Mouse (Mus musculus) thymus, postnatal 25 days (tissue): Measurements from ENCODE around the gene Fkbp1a.

ENCODE experiments used
- DNase-seq: peaks from one replicate; pipeline ENCODE4 v3.0.0; 2022

Gene Fkbp1a

DNA sequence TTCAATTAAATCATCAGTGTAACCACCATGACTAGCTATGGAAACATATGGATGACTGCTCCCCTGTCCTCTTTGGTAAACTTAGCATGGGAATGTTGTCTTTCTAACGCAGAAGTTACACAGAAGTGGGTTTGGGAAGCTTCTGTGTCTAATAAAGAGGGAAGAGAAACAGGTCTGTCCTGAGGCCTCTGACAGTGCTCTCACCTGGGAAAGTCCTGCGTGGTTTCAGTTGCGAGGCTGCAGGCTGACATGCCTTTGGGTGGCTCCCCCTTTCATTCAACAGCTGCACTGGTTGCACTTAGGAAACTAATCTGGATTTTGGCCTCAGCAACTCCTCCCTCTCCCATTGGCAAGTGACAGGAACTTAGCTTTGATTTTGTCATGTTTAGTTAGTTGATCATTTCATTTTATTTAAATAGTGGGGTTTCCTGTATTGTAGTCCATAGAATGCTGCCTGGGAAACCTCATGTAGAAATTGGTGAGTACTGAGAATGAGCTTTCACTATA is 7.4 kb downstream of the Fkbp1a start:
- DNase-seq, result no peak

- no peak for DNase-seq
Observed at GRCm38 (mm10) chr2:151562930-151563921, 20.9 kb downstream of the Fkbp1a start.

- no peak for DNase-seq
Observed at GRCm38 (mm10) chr2:151564006-151564405, 21.7 kb downstream of the Fkbp1a start.

DNA sequence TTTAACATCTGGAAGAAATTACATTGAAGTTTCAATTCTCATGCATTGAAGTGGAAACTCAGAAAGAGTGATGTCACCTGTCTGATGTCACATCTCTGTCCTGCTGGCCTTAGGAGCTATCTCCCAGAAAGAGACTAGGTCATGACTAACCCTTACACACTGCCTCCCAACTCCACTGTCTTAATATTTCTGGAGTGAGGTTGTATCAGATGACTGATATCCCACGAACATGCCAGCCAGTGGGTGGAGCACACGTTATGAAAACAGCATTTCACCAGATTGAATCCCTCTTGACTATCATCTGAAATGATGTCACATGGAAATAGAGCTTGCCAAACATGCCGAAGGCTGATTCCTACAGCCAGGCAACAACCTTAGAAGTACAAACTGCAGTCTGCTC is 22.7 kb downstream of the Fkbp1a start:
- DNase-seq, result no peak

GRCm38 (mm10) chr2:151566856-151567255 is 24.6 kb downstream of the Fkbp1a start:
- DNase-seq, result no peak

GRCm38 (mm10) chr2:151569452-151569851 is 27.2 kb downstream of the Fkbp1a start:
- DNase-seq, result no peak

DNA sequence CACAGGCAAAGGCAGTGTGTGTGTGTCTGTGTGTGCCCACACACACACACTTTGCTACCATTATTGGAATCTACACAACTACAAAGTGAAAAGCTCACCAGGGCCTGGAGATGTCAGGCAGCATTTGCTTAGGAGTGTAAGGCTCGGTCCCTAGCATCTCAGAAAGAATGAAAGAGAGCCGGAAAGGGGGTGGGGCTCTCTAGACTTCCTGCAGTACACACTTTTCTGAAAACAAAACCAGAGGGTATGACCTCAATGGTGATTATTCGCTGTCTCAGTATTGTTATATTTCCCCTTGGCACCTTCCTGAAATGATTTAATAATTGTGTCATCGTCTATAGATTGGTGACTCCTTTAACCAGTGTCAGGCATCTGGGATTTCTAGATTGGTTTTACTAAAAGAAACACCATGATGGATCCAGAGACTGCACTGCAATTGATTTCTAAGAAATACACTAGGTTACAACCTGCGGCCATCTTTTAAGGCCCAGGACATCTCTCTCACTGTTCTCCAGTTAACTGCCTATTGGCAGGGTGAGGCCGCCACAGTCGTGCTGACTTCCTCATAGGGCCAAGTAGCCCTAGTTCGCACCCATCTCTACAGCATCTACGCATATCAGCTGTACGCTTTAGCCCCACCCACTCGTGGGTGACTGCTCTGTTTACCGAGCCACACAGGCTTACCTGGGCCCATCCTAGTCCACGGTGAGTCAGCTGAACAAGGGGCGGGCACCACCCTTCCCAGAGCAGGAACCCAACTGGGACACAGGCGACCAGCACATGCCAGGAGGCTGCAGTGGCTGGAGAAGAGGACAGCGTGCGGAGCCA is 29.8 kb downstream of the Fkbp1a start, which contains the start of gene Sdcbp2:
Gene Sdcbp2, plus strand, starts transcription at position 750 of the 828 bp plus-strand sequence.
- no peak for DNase-seq

DNA sequence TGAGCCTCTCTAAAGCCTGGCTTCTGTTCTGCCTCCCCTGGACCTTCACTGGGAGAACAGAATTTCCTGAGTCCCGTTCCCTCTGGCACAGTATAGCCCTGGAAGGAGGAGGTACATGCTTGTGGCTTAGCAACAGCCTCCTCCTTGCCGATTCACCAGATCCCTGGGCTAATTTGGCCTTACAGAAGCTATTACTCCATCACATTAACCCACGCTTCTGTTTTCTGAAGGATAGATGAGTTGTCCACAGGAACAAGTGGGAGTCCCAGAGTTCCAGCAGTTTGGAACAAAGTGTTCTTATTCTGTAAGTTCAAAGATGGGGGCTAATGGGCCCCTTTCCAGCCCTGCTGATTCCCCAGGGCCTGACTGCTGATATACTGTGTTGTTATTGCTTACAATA is 31.4 kb downstream of the Fkbp1a start:
- no peak for DNase-seq

- DNase-seq, result no peak
Observed at GRCm38 (mm10) chr2:151574607-151575006, 32.3 kb downstream of the Fkbp1a start.

DNA sequence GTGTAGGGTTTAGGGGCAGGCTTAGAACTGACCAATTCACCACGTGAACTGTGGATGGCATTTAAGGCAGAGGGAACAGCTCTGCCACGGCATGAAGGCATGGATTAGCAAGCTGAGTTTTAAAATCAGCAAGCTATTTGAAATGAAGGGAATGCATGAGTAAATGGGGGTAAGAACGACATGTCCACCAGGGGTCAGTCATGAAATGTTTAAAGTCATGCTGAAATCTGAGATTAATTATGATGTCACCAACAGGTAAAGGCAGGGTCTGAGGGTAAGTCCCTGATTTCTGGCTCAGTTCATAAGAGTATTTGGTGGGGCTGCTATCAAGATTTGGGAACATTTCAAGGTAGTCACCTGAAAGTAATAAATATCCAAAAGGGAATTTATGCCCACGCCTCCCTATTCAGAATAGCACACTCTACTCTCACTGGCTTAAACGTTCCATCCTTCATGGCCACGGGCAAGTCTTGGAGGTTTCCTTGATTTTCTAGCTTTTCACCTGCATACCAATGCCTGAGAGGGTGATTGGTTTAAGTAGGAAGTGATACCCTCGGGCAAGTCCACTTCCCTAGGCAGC is 32.9 kb downstream of the Fkbp1a start:
- no peak for DNase-seq

DNA sequence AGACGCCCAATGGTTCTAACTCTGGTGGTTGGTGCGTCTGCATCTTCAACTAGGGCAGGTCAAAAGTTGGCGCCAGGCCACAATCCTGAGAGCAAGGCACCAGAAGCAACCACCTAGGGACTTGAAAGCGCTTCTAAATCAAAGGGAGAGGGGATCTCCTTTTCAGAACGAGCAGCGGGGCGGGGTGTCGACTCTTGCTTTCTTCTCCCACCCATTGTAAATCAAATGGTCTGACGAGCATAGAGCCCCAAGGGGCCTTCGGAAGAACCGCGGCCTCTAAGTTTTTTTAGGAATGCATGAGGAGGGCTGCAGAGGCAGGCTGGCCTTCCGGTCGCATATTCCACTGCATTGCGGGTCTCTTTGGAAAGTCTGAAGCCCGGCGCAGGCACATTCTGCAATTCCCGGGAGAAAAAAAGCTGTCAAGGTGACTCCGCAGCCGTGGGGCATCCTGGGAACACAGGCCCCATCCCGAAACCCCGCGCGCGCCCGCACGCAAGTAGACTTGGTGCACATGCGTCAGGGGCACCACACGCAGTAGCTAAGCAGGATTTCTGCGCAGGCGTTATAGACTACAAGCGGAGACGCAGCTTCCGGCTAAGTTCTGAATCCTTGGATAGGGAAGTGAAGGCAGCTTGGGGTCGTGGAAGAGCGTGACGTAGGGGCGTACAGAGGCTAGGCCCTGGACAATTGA is 33.6 kb downstream of the Fkbp1a start:
- DNase-seq, result peak; percentile 66

DNA sequence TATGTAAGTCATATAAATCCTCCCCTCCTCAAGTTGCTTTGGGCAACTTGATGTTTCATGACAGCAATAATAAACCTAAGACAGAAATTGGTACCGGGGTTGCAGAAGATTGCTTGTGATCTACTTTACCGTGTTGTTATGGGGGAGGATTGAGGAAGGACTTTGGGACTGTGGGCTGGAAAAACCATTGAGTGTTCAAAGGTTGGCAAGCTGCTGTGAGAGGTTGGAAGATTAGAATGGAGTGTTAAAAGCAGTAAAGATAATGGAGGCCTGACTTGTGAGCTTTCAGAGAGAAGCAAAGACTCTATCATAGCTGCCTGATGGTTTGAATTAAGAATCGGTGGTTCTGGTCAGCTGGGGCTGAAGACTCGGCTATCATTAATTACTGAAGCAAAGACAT is 36.9 kb downstream of the Fkbp1a start:
- DNase-seq, result no peak

- DNase-seq, result no peak
Observed at GRCm38 (mm10) chr2:151580945-151581344, 38.7 kb downstream of the Fkbp1a start.

- peak; percentile 17 for DNase-seq
Observed at GRCm38 (mm10) chr2:151585934-151586333, 43.7 kb downstream of the Fkbp1a start.

DNA sequence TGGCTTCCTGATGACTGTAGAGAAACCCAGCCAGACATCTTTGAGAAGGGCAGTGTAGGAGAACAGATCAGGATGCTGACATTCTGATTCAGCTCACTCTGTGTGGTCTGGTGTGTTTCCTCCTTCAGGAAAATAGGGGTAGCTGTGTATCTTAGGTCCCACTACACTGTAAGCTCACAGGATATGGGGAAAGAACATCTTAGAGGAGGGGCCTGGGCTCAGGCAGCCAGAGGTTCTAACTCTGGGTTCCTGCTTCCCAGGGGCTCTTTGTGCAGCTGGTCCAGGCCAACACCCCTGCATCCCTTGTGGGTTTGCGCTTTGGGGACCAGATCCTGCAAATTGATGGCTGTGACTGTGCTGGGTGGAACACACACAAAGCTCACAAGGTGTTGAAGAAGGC is 44.5 kb downstream of the Fkbp1a start:
- DNase-seq, result no peak

DNA sequence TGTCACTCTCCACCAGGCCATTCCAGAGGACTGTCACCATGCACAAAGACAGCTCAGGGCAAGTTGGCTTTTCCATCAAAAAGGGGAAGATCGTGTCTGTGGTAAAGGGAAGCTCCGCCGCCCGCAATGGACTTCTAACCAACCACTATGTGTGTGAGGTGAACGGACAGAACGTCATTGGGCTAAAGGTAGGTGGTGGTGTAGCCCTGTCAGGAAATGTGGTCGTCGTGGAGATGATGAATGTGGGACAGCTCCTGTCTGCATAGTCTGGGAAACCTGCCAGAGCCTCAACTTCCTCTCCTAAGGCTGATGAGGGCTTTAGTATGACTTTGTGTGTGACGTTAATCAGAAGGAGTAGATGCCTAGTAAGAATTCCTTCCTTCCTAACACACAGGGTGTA is 45.0 kb downstream of the Fkbp1a start:
- DNase-seq, result no peak

- DNase-seq, result no peak
Observed at GRCm38 (mm10) chr2:151598068-151598467, 55.8 kb downstream of the Fkbp1a start.

- no peak for DNase-seq
Observed at GRCm38 (mm10) chr2:151602106-151602505, 59.8 kb downstream of the Fkbp1a start.

DNA sequence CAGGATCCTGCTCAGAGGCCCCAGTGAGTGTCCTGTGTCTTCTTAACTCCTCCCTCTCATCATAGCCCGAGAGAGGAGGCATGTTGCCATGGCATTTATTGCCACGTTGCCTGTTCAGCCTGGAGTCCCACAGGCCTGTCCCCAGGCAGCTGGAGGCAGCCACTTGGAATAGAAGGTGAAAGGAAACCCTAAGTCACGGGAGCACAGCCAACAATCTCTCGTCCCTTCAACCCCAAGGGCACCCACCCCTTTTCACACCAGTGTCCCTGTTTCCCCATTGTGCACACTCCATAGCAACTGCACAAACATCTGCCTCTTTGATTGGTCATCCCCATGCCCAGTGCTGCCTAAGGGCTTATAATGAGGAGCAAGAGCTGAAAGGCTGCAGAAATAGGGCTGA is 61.3 kb downstream of the Fkbp1a start:
- no peak for DNase-seq

- DNase-seq, result no peak
Observed at GRCm38 (mm10) chr2:151605437-151605987, 63.2 kb downstream of the Fkbp1a start.

GRCm38 (mm10) chr2:151608435-151608834 is 66.2 kb downstream of the Fkbp1a start:
- DNase-seq, result no peak

GRCm38 (mm10) chr2:151609974-151610373 is 67.7 kb downstream of the Fkbp1a start:
- no peak for DNase-seq
